Mouse (Mus musculus): Measurements from ENCODE around the gene Arid1b. TPM values are rescaled to one million over a fixed set of nuclear protein-coding genes. Genes with fewer than 3 reads are reported as not detected.

Arid1b gene
- total and polyA plus RNA-seq, 3 experiments: 6.1 to 12.4 (median 9.7) TPM

- Histone ChIP-seq H3K4me1 (ENCODE audit: control insufficient read depth in 1 of 2, insufficient read depth in 2 of 2) (peaks cover 2 to 66% of the 10 kb centered on the region in 2 experiments; a peak in 3 of 4 replicates), H3K9me3 (replicated peaks; ENCODE audit: low read length) (no peaks in the 10 kb centered on the region), H3K36me3 (replicated peaks in 1 of 2; ENCODE audit: control insufficient read depth in 1 of 2, insufficient read depth in 1 of 2, low read length in 1 of 2) (peaks cover 0 to 7% of the 10 kb centered on the region in 2 experiments), H3K27me3 (replicated peaks) (no peaks in the 10 kb centered on the region), H3K9ac (ENCODE audit: insufficient read depth, low read depth) (no peak overlapping the region), H3K27ac (ENCODE audit: insufficient read depth, low read depth) (no peak overlapping the region), H3K4me2 (ENCODE audit: insufficient read depth, low read depth, poor library complexity, severe bottlenecking) (no peak overlapping the region), H3K79me2 (replicated peaks; ENCODE audit: control insufficient read depth, extremely low read depth, insufficient read depth, poor library complexity, severe bottlenecking) (no peaks in the 10 kb centered on the region), H3K4me3 (replicated peaks in 1 of 3; ENCODE audit: low read depth in 2 of 3, low read length in 2 of 3, poor library complexity in 1 of 3) (no peak overlapping the region)
- no peak for TF ChIP-seq KAT2A (IDR thresholded peaks at IDR 0.05; ENCODE audit: insufficient replicate concordance, low read length)
- no peak for TF ChIP-seq RAD21 (IDR thresholded peaks at IDR 0.05; ENCODE audit: low read depth, low read length)
- no peak for TF ChIP-seq ZNF384 (IDR thresholded peaks at IDR 0.05; ENCODE audit: low read depth, low read length)
- TF ChIP-seq SIN3A (IDR thresholded peaks at IDR 0.05; ENCODE audit: low read length): no peak
- no peak for TF ChIP-seq ZMIZ1 (IDR thresholded peaks at IDR 0.05; ENCODE audit: low read depth, low read length)
- TF ChIP-seq PAX5 (IDR thresholded peaks at IDR 0.05; ENCODE audit: low read length): no peak
- no peak for TF ChIP-seq JUND (conservative IDR thresholded peaks at IDR 0.05; ENCODE audit: low read depth, low read length)
- no peak for TF ChIP-seq ETS1 (conservative IDR thresholded peaks at IDR 0.05; ENCODE audit: low read depth, low read length)
- TF ChIP-seq RCOR1 (conservative IDR thresholded peaks at IDR 0.05; ENCODE audit: low read depth, low read length): no peak
- TF ChIP-seq HCFC1 (IDR thresholded peaks at IDR 0.05; ENCODE audit: low read depth, low read length): no peak
- no peak for TF ChIP-seq TBP (conservative IDR thresholded peaks at IDR 0.05; ENCODE audit: low read depth, low read length)
- no peak for TF ChIP-seq EP300 (IDR thresholded peaks at IDR 0.05; ENCODE audit: low read length)
- no peak for TF ChIP-seq MAZ (IDR thresholded peaks at IDR 0.05; ENCODE audit: low read depth, low read length)
- TF ChIP-seq POLR2AphosphoS2 (IDR thresholded peaks at IDR 0.05; ENCODE audit: low read depth, low read length): no peak
- DNase-seq (ENCODE audit: extremely low read depth): no peak
- in situ Hi-C loops (cut with MboI; ENCODE audit: low pct_ligation_motif_present, low pct_unique_long_range_greater_than_20kb, low sequenced_read_pairs): no loop called here
- dilution Hi-C loops (cut with MboI; ENCODE audit: extremely low pct_ligation_motif_present, extremely low pct_unique_long_range_greater_than_20kb, low sequenced_read_pairs): no loop called here
Observed at GRCm38 (mm10) chr17:5194157-5194916, 200.2 kb downstream of the Arid1b start.

- Histone ChIP-seq H3K9ac (ENCODE audit: insufficient read depth, low read depth) (no peak overlapping the region), H3K4me3 (replicated peaks in 1 of 3; ENCODE audit: low read depth in 2 of 3, low read length in 2 of 3, poor library complexity in 1 of 3) (peak overlapping the region in 2 of 3 experiments; percentile 51 to 54), H3K4me2 (ENCODE audit: insufficient read depth, low read depth, poor library complexity, severe bottlenecking) (no peak overlapping the region), H3K79me2 (replicated peaks; ENCODE audit: control insufficient read depth, extremely low read depth, insufficient read depth, poor library complexity, severe bottlenecking) (no peaks in the 10 kb centered on the region), H3K36me3 (replicated peaks in 1 of 2; ENCODE audit: control insufficient read depth in 1 of 2, insufficient read depth in 1 of 2, low read length in 1 of 2) (peaks cover 0 to 14% of the 10 kb centered on the region in 2 experiments), H3K4me1 (ENCODE audit: control insufficient read depth in 1 of 2, insufficient read depth in 2 of 2) (peaks cover 2 to 69% of the 10 kb centered on the region in 2 experiments; a peak in 3 of 4 replicates), H3K27me3 (replicated peaks) (no peaks in the 10 kb centered on the region), H3K9me3 (replicated peaks; ENCODE audit: low read length) (no peaks in the 10 kb centered on the region), H3K27ac (ENCODE audit: insufficient read depth, low read depth) (no peak overlapping the region)
- dilution Hi-C loops (cut with MboI; ENCODE audit: extremely low pct_ligation_motif_present, extremely low pct_unique_long_range_greater_than_20kb, low sequenced_read_pairs) (no loop called here), in situ Hi-C loops (cut with MboI; ENCODE audit: low pct_ligation_motif_present, low pct_unique_long_range_greater_than_20kb, low sequenced_read_pairs) (no loop called here)
- peak; percentile 88 for DNase-seq (ENCODE audit: extremely low read depth)
- TF ChIP-seq BHLHE40 (IDR thresholded peaks at IDR 0.05; ENCODE audit: low read depth, low read length) (peak; percentile 40; the same call in 1 of the 2 replicates), RAD21 (IDR thresholded peaks at IDR 0.05; ENCODE audit: low read depth, low read length) (peak; percentile 14), ETS1 (conservative IDR thresholded peaks at IDR 0.05; ENCODE audit: low read depth, low read length) (0 out of 2 replicates have a peak, but pooled peaks have one; percentile 20), RCOR1 (conservative IDR thresholded peaks at IDR 0.05; ENCODE audit: low read depth, low read length) (no peak), ELF1 (IDR thresholded peaks at IDR 0.05; ENCODE audit: low read depth, low read length) (peak; percentile 57), POLR2AphosphoS2 (IDR thresholded peaks at IDR 0.05; ENCODE audit: low read depth, low read length) (no peak), SMC3 (IDR thresholded peaks at IDR 0.05; ENCODE audit: low read depth, low read length) (peak; percentile 4; the same call in 1 of the 2 replicates), HCFC1 (IDR thresholded peaks at IDR 0.05; ENCODE audit: low read depth, low read length) (no peak), TBP (conservative IDR thresholded peaks at IDR 0.05; ENCODE audit: low read depth, low read length) (no peak), NRF1 (IDR thresholded peaks at IDR 0.05; ENCODE audit: low read depth, low read length) (no peak), USF1 (IDR thresholded peaks at IDR 0.05; ENCODE audit: low read depth, low read length) (no peak), MYC (IDR thresholded peaks at IDR 0.05; ENCODE audit: low read depth, low read length) (peak; percentile 83), MAX (IDR thresholded peaks at IDR 0.05; ENCODE audit: low read length) (0 out of 2 replicates have a peak, but pooled peaks have one; percentile 60), TCF12 (IDR thresholded peaks at IDR 0.05; ENCODE audit: low read depth, low read length) (no peak), ZMIZ1 (IDR thresholded peaks at IDR 0.05; ENCODE audit: low read depth, low read length) (no peak), ZC3H11A (IDR thresholded peaks at IDR 0.05; ENCODE audit: low read depth, low read length) (no peak), JUN (IDR thresholded peaks at IDR 0.05; ENCODE audit: insufficient read depth, low read depth, low read length) (no peak), JUND (conservative IDR thresholded peaks at IDR 0.05; ENCODE audit: low read depth, low read length) (no peak), CHD1 (IDR thresholded peaks at IDR 0.05; ENCODE audit: low read depth, low read length) (no peak), CTCF (conservative IDR thresholded peaks at IDR 0.05 in 1 of 2, IDR thresholded peaks at IDR 0.05 in 1 of 2; ENCODE audit: low read depth in 2 of 2, low read length in 2 of 2) (peak; percentile 9 to 47; a peak in 2 of 4 replicates), EP300 (IDR thresholded peaks at IDR 0.05; ENCODE audit: low read length) (no peak), NELFE (IDR thresholded peaks at IDR 0.05; ENCODE audit: low read depth, low read length) (no peak), ZNF384 (IDR thresholded peaks at IDR 0.05; ENCODE audit: low read depth, low read length) (no peak)
Observed at GRCm38 (mm10) chr17:5195397-5195796, 201.3 kb downstream of the Arid1b start.

Data from CH12.LX (cell line).